Mouse (Mus musculus): ENCODE results near the gene Ssrp1. TPM values are rescaled to one million over a fixed set of nuclear protein-coding genes. Genes with fewer than 3 reads are reported as not detected.
A peak's percentile ranks its signal among the peaks of the same experiment; 100 is the strongest.

Ssrp1 gene
- polyA plus RNA-seq (2014; fragmentation: Nextera tagmentation; extraction: Ambion mirVana) = 338 and 381 TPM in 2 replicates

- DNase-seq (ENCODE audit: low spot score) (peak; percentile 85), ATAC-seq (replicated peaks; ENCODE audit: low FRiP score) (peak; percentile 92)
- peaks cover 11% of the 10 kb centered on the region for H3K27me3 ChIP-seq (replicated peaks; ENCODE audit: control insufficient read depth, insufficient read depth, low read length)
- H3K9ac ChIP-seq (ENCODE audit: low read depth, low read length) = peak within 1 kb of the TSS; percentile 98
- peaks cover 9% of the 10 kb centered on the region for H3K4me1 ChIP-seq (replicated peaks; ENCODE audit: control insufficient read depth, insufficient read depth, low read length)
- H3K4me3 ChIP-seq (ENCODE audit: low read depth, low read length) = peak within 1 kb of the TSS; percentile 93
- H3K36me3 ChIP-seq (ENCODE audit: control insufficient read depth, insufficient read depth, low read length) = peaks cover 31% of the 10 kb centered on the region
- no peaks in the 10 kb centered on the region for H3K9me3 ChIP-seq (ENCODE audit: control insufficient read depth, low read length)
- under 1% methylated on average over 66 of the region's 66 CpGs for WGBS
- peak within 1 kb of the TSS; percentile 92 for H3K4me2 ChIP-seq
- peak within 1 kb of the TSS; percentile 84 for H3K27ac ChIP-seq (ENCODE audit: low read depth, low read length)
Measured at GRCm38 (mm10) chr2:85037047-85038026, at the start of gene Ssrp1, which contains the start of gene P2rx3. TSS of gene Ssrp1 (plus strand) at chr2:85037234. TSS of gene P2rx3 (minus strand) at chr2:85037462.

GRCm38 (mm10) chr2:84987930-84988329 lies 49.1 kb upstream of the Ssrp1 start, which contains the start of gene Prg3:
TSS of gene Prg3 (plus strand) at chr2:84988215.
- H3K36me3 ChIP-seq (ENCODE audit: control insufficient read depth, insufficient read depth, low read length) = no peaks in the 10 kb centered on the region
- DNase-seq (ENCODE audit: low spot score) = peak; percentile 21
- WGBS = 38% methylated on average over 1 of the region's 1 CpGs

GRCm38 (mm10) chr2:84996376-84996775 lies 40.7 kb upstream of the Ssrp1 start:
- Histone ChIP-seq H3K36me3 (ENCODE audit: control insufficient read depth, insufficient read depth, low read length) (no peaks in the 10 kb centered on the region), H3K4me3 (ENCODE audit: low read depth, low read length) (no peak overlapping the region), H3K4me2 (no peak overlapping the region), H3K9ac (ENCODE audit: low read depth, low read length) (no peak overlapping the region), H3K27ac (ENCODE audit: low read depth, low read length) (no peak overlapping the region), H3K4me1 (replicated peaks; ENCODE audit: control insufficient read depth, insufficient read depth, low read length) (peaks cover 22% of the 10 kb centered on the region), H3K27me3 (replicated peaks; ENCODE audit: control insufficient read depth, insufficient read depth, low read length) (no peaks in the 10 kb centered on the region), H3K9me3 (ENCODE audit: control insufficient read depth, low read length) (no peaks in the 10 kb centered on the region)
- WGBS = 48% methylated on average over 2 of the region's 2 CpGs
- ATAC-seq (replicated peaks; ENCODE audit: low FRiP score) (peak; percentile 60), DNase-seq (ENCODE audit: low spot score) (peak; percentile 24)

More at GRCm38 (mm10) chr2:84987930-84988329, 49.1 kb upstream of the Ssrp1 start, which contains the start of gene Prg3:
- Histone ChIP-seq H3K4me1 (replicated peaks; ENCODE audit: control insufficient read depth, insufficient read depth, low read length) (0 out of 2 replicates have a peak, but pooled peaks cover 4% of the 10 kb centered on the region), H3K9ac (ENCODE audit: low read depth, low read length) (no peak within 1 kb of the TSS), H3K4me2 (no peak within 1 kb of the TSS), H3K4me3 (ENCODE audit: low read depth, low read length) (no peak within 1 kb of the TSS), H3K27me3 (replicated peaks; ENCODE audit: control insufficient read depth, insufficient read depth, low read length) (no peaks in the 10 kb centered on the region), H3K27ac (ENCODE audit: low read depth, low read length) (no peak within 1 kb of the TSS), H3K9me3 (ENCODE audit: control insufficient read depth, low read length) (no peaks in the 10 kb centered on the region)
- ATAC-seq (replicated peaks; ENCODE audit: low FRiP score) = no peak

- Histone ChIP-seq H3K27me3 (replicated peaks; ENCODE audit: control insufficient read depth, insufficient read depth, low read length) (no peaks in the 10 kb centered on the region), H3K9ac (ENCODE audit: low read depth, low read length) (no peak overlapping the region), H3K4me2 (no peak overlapping the region), H3K4me1 (replicated peaks; ENCODE audit: control insufficient read depth, insufficient read depth, low read length) (peaks cover 22% of the 10 kb centered on the region), H3K4me3 (ENCODE audit: low read depth, low read length) (no peak overlapping the region), H3K9me3 (ENCODE audit: control insufficient read depth, low read length) (no peaks in the 10 kb centered on the region), H3K36me3 (ENCODE audit: control insufficient read depth, insufficient read depth, low read length) (no peaks in the 10 kb centered on the region), H3K27ac (ENCODE audit: low read depth, low read length) (no peak overlapping the region)
- no peak for DNase-seq (ENCODE audit: low spot score)
- 61% methylated on average over 3 of the region's 3 CpGs for WGBS
- ATAC-seq (replicated peaks; ENCODE audit: low FRiP score) = 0 out of 2 replicates have a peak, but pooled peaks have one; percentile 27
Measured at GRCm38 (mm10) chr2:84999486-85000181, 37.4 kb upstream of the Ssrp1 start.

- H3K4me3 ChIP-seq (ENCODE audit: low read depth, low read length) = no peak overlapping the region
- peaks cover 16% of the 10 kb centered on the region for H3K4me1 ChIP-seq (replicated peaks; ENCODE audit: control insufficient read depth, insufficient read depth, low read length)
- H3K27ac ChIP-seq (ENCODE audit: low read depth, low read length) = no peak overlapping the region
- no peak overlapping the region for H3K9ac ChIP-seq (ENCODE audit: low read depth, low read length)
- ATAC-seq (replicated peaks; ENCODE audit: low FRiP score) (no peak), DNase-seq (ENCODE audit: low spot score) (no peak)
- no peaks in the 10 kb centered on the region for H3K9me3 ChIP-seq (ENCODE audit: control insufficient read depth, low read length)
- H3K36me3 ChIP-seq (ENCODE audit: control insufficient read depth, insufficient read depth, low read length) = no peaks in the 10 kb centered on the region
- no peak overlapping the region for H3K4me2 ChIP-seq
- H3K27me3 ChIP-seq (replicated peaks; ENCODE audit: control insufficient read depth, insufficient read depth, low read length) = no peaks in the 10 kb centered on the region
- WGBS = 81% methylated on average over 13 of the region's 13 CpGs
Measured at GRCm38 (mm10) chr2:85001497-85001896, 35.5 kb upstream of the Ssrp1 start.

- no peak overlapping the region for H3K9ac ChIP-seq (ENCODE audit: low read depth, low read length)
- no peak overlapping the region for H3K4me3 ChIP-seq (ENCODE audit: low read depth, low read length)
- ATAC-seq (replicated peaks; ENCODE audit: low FRiP score) (no peak), DNase-seq (ENCODE audit: low spot score) (no peak)
- H3K27ac ChIP-seq (ENCODE audit: low read depth, low read length) = no peak overlapping the region
- WGBS = 69% methylated on average over 8 of the region's 8 CpGs
- no peaks in the 10 kb centered on the region for H3K27me3 ChIP-seq (replicated peaks; ENCODE audit: control insufficient read depth, insufficient read depth, low read length)
- H3K36me3 ChIP-seq (ENCODE audit: control insufficient read depth, insufficient read depth, low read length) = no peaks in the 10 kb centered on the region
- no peaks in the 10 kb centered on the region for H3K9me3 ChIP-seq (ENCODE audit: control insufficient read depth, low read length)
- H3K4me1 ChIP-seq (replicated peaks; ENCODE audit: control insufficient read depth, insufficient read depth, low read length) = peaks cover 13% of the 10 kb centered on the region
- H3K4me2 ChIP-seq = no peak overlapping the region
Measured at GRCm38 (mm10) chr2:85002575-85002974, 34.5 kb upstream of the Ssrp1 start.

- H3K4me3 ChIP-seq (ENCODE audit: low read depth, low read length) = no peak overlapping the region
- ATAC-seq (replicated peaks; ENCODE audit: low FRiP score) (no peak), DNase-seq (ENCODE audit: low spot score) (no peak)
- no peak overlapping the region for H3K9ac ChIP-seq (ENCODE audit: low read depth, low read length)
- H3K9me3 ChIP-seq (ENCODE audit: control insufficient read depth, low read length) = no peaks in the 10 kb centered on the region
- 70% methylated on average over 4 of the region's 4 CpGs for WGBS
- peaks cover 11% of the 10 kb centered on the region for H3K4me1 ChIP-seq (replicated peaks; ENCODE audit: control insufficient read depth, insufficient read depth, low read length)
- no peak overlapping the region for H3K27ac ChIP-seq (ENCODE audit: low read depth, low read length)
- no peak overlapping the region for H3K4me2 ChIP-seq
- no peaks in the 10 kb centered on the region for H3K36me3 ChIP-seq (ENCODE audit: control insufficient read depth, insufficient read depth, low read length)
- no peaks in the 10 kb centered on the region for H3K27me3 ChIP-seq (replicated peaks; ENCODE audit: control insufficient read depth, insufficient read depth, low read length)
Measured at GRCm38 (mm10) chr2:85004341-85004740, 32.7 kb upstream of the Ssrp1 start.

- Histone ChIP-seq H3K4me2 (no peak overlapping the region), H3K9ac (ENCODE audit: low read depth, low read length) (no peak overlapping the region), H3K36me3 (ENCODE audit: control insufficient read depth, insufficient read depth, low read length) (no peaks in the 10 kb centered on the region), H3K9me3 (ENCODE audit: control insufficient read depth, low read length) (no peaks in the 10 kb centered on the region), H3K27me3 (replicated peaks; ENCODE audit: control insufficient read depth, insufficient read depth, low read length) (no peaks in the 10 kb centered on the region), H3K27ac (ENCODE audit: low read depth, low read length) (no peak overlapping the region), H3K4me3 (ENCODE audit: low read depth, low read length) (no peak overlapping the region), H3K4me1 (replicated peaks; ENCODE audit: control insufficient read depth, insufficient read depth, low read length) (peaks cover 6% of the 10 kb centered on the region)
- DNase-seq (ENCODE audit: low spot score) = no peak
- ATAC-seq (replicated peaks; ENCODE audit: low FRiP score) = no peak
- 87% methylated on average over 7 of the region's 7 CpGs for WGBS
Measured at GRCm38 (mm10) chr2:85006600-85006999, 30.4 kb upstream of the Ssrp1 start.
